Mouse (Mus musculus) gastrocnemius, adult 18-20 months (tissue): Measurements from ENCODE around the gene Rbfox2. TPM values are rescaled to one million over a fixed set of nuclear protein-coding genes. Genes with fewer than 3 reads are reported as not detected.
A peak's percentile ranks its signal among the peaks of the same experiment; 100 is the strongest.
"Not testable (repeated sequence)": the region's sequence is repeated elsewhere in the genome, so short reads cannot be mapped to it uniquely, and the experiment has no call there.

Experiments used
- DNase-seq: peaks from one replicate; pipeline ENCODE4 v3.0.0; 2021; ENCODE audit warnings: low spot score
- long read RNA-seq, 2 experiments: library from polyadenylated mRNA; stranded (forward); transcript quantifications; one replicate each; pipeline ENCODE4 v2.0.0; 2021
- total RNA-seq, 2 experiments: library from RNA; stranded (reverse); gene quantifications; 2 replicates each; pipeline ENCODE4 v1.2.3; 2021

Rbfox2 gene
- 10 to 100 TPM; 55.1 to 60.4 TPM for total RNA-seq
- long read RNA-seq, experiment 1, partial matches to known transcripts = 0 of 21 reads
- long read RNA-seq, experiment 1, other reads (novel, unspliced or antisense) = 20 of 21 reads
- long read RNA-seq, experiment 2, full-length matches to known transcripts = 2 of 24 reads
- long read RNA-seq, experiment 2, partial matches to known transcripts = 0 of 24 reads
- long read RNA-seq, experiment 2, other reads (novel, unspliced or antisense) = 22 of 24 reads

- peak; percentile 94 for DNase-seq
These were observed at the start of gene Rbfox2 for GRCm38 (mm10) chr15:77306547-77307261. TSS of gene Rbfox2 (minus strand) at chr15:77307004.

GRCm38 (mm10) chr15:77356248-77356810 lies 49.5 kb upstream of the Rbfox2 start:
- DNase-seq = no peak

GRCm38 (mm10) chr15:77354848-77355551 lies 48.2 kb upstream of the Rbfox2 start:
- DNase-seq = no peak

- no peak for DNase-seq
These were observed 47.7 kb upstream of the Rbfox2 start for GRCm38 (mm10) chr15:77354496-77354847.

- no peak for DNase-seq
These were observed 47.0 kb upstream of the Rbfox2 start for GRCm38 (mm10) chr15:77353764-77354163.

GRCm38 (mm10) chr15:77352863-77353262 lies 46.1 kb upstream of the Rbfox2 start:
- DNase-seq = no peak

GRCm38 (mm10) chr15:77350117-77350516 lies 43.3 kb upstream of the Rbfox2 start:
- no peak for DNase-seq

GRCm38 (mm10) chr15:77348146-77348545 lies 41.3 kb upstream of the Rbfox2 start:
- DNase-seq = no peak

GRCm38 (mm10) chr15:77344127-77345125 lies 37.6 kb upstream of the Rbfox2 start:
- no peak for DNase-seq

GRCm38 (mm10) chr15:77343527-77344091 lies 36.8 kb upstream of the Rbfox2 start:
- DNase-seq = peak; percentile 84

GRCm38 (mm10) chr15:77342962-77343526 lies 36.2 kb upstream of the Rbfox2 start:
- DNase-seq = no peak

GRCm38 (mm10) chr15:77342005-77342404 lies 35.2 kb upstream of the Rbfox2 start:
- no peak for DNase-seq

GRCm38 (mm10) chr15:77340581-77340980 lies 33.8 kb upstream of the Rbfox2 start:
- DNase-seq = no peak

GRCm38 (mm10) chr15:77338924-77339429 lies 32.2 kb upstream of the Rbfox2 start:
- no peak for DNase-seq

GRCm38 (mm10) chr15:77338451-77338850 lies 31.6 kb upstream of the Rbfox2 start:
- no peak for DNase-seq

GRCm38 (mm10) chr15:77337926-77338325 lies 31.1 kb upstream of the Rbfox2 start:
- no peak for DNase-seq

GRCm38 (mm10) chr15:77336968-77337341 lies 30.2 kb upstream of the Rbfox2 start:
- DNase-seq = no peak

- DNase-seq = peak; percentile 91
These were observed 29.6 kb upstream of the Rbfox2 start for GRCm38 (mm10) chr15:77336287-77336967.

GRCm38 (mm10) chr15:77335185-77335584 lies 28.4 kb upstream of the Rbfox2 start:
- DNase-seq = not testable (repeated sequence)
